Mouse (Mus musculus) MEL (cell line): ENCODE results near the gene Stpg2. TPM values are rescaled to one million over a fixed set of nuclear protein-coding genes. Genes with fewer than 3 reads are reported as not detected.

Source experiments
- DNase-seq: peaks from one replicate; pipeline ENCODE4 v3.0.0; 2011; ENCODE audit warnings: low read depth, low spot score
- H3K27ac ChIP-seq: 2 replicates; pipeline ENCODE4 v1.5.1; 2012; ENCODE audit warnings: low read depth, mild to moderate bottlenecking, control low read depth, low read length, moderate library complexity; ENCODE audit not compliant: control insufficient read depth
- H3K27me3 ChIP-seq, 2 experiments: fragments of 150-350 bp in 1 of 2; sonication (generic) in 1 of 2; 2 replicates each; pipeline ENCODE4 v1.6.1; 2012; ENCODE audit warnings: low read length in 2 of 2, mild to moderate bottlenecking in 2 of 2, improper control_type of control experiment in 1 of 2, moderate library complexity in 1 of 2; ENCODE audit not compliant: insufficient read depth in 2 of 2, control insufficient read depth in 1 of 2
- H3K36me3 ChIP-seq, 2 experiments: 2 replicates each; pipeline ENCODE4 v1.6.1; 2012 to 2014; ENCODE audit warnings: low read length in 2 of 2, improper control_type of control experiment in 1 of 2, inconsistent platforms in 1 of 2, mild to moderate bottlenecking in 1 of 2; ENCODE audit not compliant: insufficient read depth in 2 of 2, control insufficient read depth in 1 of 2
- H3K4me1 ChIP-seq, 2 experiments: fragments of 150-350 bp in 1 of 2; sonication (generic) in 1 of 2; 2 replicates each; pipeline ENCODE4 v1.6.1; 2012; ENCODE audit warnings: low read length in 2 of 2, improper control_type of control experiment in 1 of 2, mild to moderate bottlenecking in 1 of 2; ENCODE audit not compliant: insufficient read depth in 2 of 2, control insufficient read depth in 1 of 2
- H3K4me3 ChIP-seq, 2 experiments: fragments of 150-350 bp in 1 of 2; sonication (generic) in 1 of 2; 2 replicates each; pipeline ENCODE4 v1.5.1; 2012; ENCODE audit warnings: low read depth in 2 of 2, low read length in 2 of 2, mild to moderate bottlenecking in 2 of 2, moderate library complexity in 2 of 2, control low read depth in 1 of 2, improper control_type of control experiment in 1 of 2; ENCODE audit not compliant: control insufficient read depth in 1 of 2, insufficient read depth in 1 of 2
- H3K79me2 ChIP-seq: 2 replicates; pipeline ENCODE4 v1.6.1; 2012; ENCODE audit warnings: mild to moderate bottlenecking, low read length, moderate library complexity; ENCODE audit not compliant: control insufficient read depth, poor library complexity, insufficient read depth
- H3K9ac ChIP-seq: 2 replicates; pipeline ENCODE4 v1.6.1; 2012; ENCODE audit warnings: low read depth, mild to moderate bottlenecking, control low read depth, low read length, moderate library complexity; ENCODE audit not compliant: control insufficient read depth, poor library complexity, severe bottlenecking
- H3K9me3 ChIP-seq: fragments of 150-350 bp; sonication (generic); replicated peaks from 2 replicates; pipeline ENCODE4 v1.6.1; 2012; ENCODE audit warnings: mild to moderate bottlenecking, low read length, improper control_type of control experiment, moderate library complexity; ENCODE audit not compliant: insufficient read depth
- CHD1 ChIP-seq: IDR thresholded peaks from 2 replicates; pipeline ENCODE4 v1.6.1; 2012; ENCODE audit warnings: low read depth, mild to moderate bottlenecking, inconsistent platforms, low read length, improper control_type of control experiment
- ELF1 ChIP-seq: IDR thresholded peaks from 2 replicates; pipeline ENCODE4 v1.6.1; 2014; ENCODE audit warnings: low read depth, mild to moderate bottlenecking, inconsistent platforms, low read length, improper control_type of control experiment, moderate library complexity
- EP300 ChIP-seq, 2 experiments: IDR thresholded peaks; 2 replicates each; pipeline ENCODE4 v1.6.1; 2011; ENCODE audit warnings: improper control_type of control experiment in 2 of 2, low read length in 2 of 2, low read depth in 1 of 2, mild to moderate bottlenecking in 1 of 2
- JUND ChIP-seq: IDR thresholded peaks from 2 replicates; pipeline ENCODE4 v1.6.1; 2011; ENCODE audit warnings: low read depth, mild to moderate bottlenecking, improper control_type of control experiment, low read length
- KAT2A ChIP-seq: conservative IDR thresholded peaks from 2 replicates; pipeline ENCODE4 v1.6.1; 2012; ENCODE audit warnings: low read depth, low read length, improper control_type of control experiment, inconsistent platforms
- MAZ ChIP-seq: IDR thresholded peaks from 2 replicates; pipeline ENCODE4 v1.6.1; 2012; ENCODE audit warnings: low read depth, mild to moderate bottlenecking, inconsistent platforms, low read length, improper control_type of control experiment
- MXI1 ChIP-seq: IDR thresholded peaks from 2 replicates; pipeline ENCODE4 v1.6.1; 2011; ENCODE audit warnings: mild to moderate bottlenecking, low read depth, low read length, improper control_type of control experiment
- MYB ChIP-seq: IDR thresholded peaks from 2 replicates; pipeline ENCODE4 v1.6.1; 2011; ENCODE audit warnings: mild to moderate bottlenecking, low read depth, low read length, improper control_type of control experiment
- SIN3A ChIP-seq: IDR thresholded peaks from 2 replicates; pipeline ENCODE4 v1.6.1; 2012; ENCODE audit warnings: low read length, improper control_type of control experiment, inconsistent platforms
- TBP ChIP-seq: IDR thresholded peaks from 2 replicates; pipeline ENCODE4 v1.8.0; 2011; ENCODE audit warnings: low read depth, low read length, improper control_type of control experiment
- ZC3H11A ChIP-seq: IDR thresholded peaks from 2 replicates; pipeline ENCODE4 v1.6.1; 2012; ENCODE audit warnings: low read depth, mild to moderate bottlenecking, inconsistent platforms, low read length, improper control_type of control experiment
- ZMIZ1 ChIP-seq: IDR thresholded peaks from 2 replicates; pipeline ENCODE4 v1.6.1; 2012; ENCODE audit warnings: low read depth, mild to moderate bottlenecking, inconsistent platforms, low read length, improper control_type of control experiment, moderate library complexity
- polyA plus RNA-seq, 2 experiments: library from polyadenylated mRNA; stranded (reverse) in 1 of 2; unstranded in 1 of 2; fragments of >175 nt in 1 of 2; fragments of >200 nt in 1 of 2; gene quantifications; 2 replicates each; pipeline versions ENCODE4 v1.2.1 to v1.2.4; 2012; ENCODE audit warnings: low replicate concordance in 2 of 2, low read depth in 1 of 2; ENCODE audit not compliant: insufficient read length in 2 of 2, insufficient read depth in 1 of 2, missing spikeins in 1 of 2
- total RNA-seq: library from RNA; depleted of rRNA; stranded (reverse); fragments of 300-350 nt; gene quantifications from 2 replicates; pipeline ENCODE4 v1.2.3, GENCODE M21; 2012; rRNA removed

Stpg2 gene
- not detected in 2 replicates for total RNA-seq
- not detected for polyA plus RNA-seq

DNA sequence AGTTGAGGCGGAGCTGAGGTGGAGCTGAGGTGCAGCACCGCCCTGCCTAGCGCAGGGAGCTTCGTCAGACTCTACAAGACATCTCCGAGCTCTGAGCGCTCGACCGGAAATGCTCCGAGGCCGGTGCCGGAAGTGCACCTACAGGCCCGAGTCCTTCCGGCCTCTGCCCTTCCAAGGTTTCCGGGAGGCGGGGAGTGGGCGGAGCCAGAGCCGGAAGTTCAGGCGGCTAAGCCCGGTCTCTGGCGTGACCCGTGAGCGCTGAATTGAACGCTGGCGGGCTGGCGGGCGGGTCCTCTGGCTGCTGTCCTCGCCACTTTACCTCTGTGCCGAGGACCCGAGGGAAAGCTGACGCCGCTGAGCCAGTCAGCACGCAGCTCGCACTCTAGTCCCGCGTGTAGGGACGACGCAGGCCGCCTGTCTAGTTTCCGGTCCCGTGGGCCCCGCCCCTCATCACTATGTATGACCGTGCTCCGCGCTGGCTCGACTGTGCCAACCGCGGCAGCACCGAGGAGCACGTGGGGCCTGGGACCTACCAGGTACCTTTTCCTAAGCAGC is at the start of gene Stpg2:
Gene Stpg2, plus strand, starts transcription at position 251 of the 555 bp plus-strand sequence.
- Histone ChIP-seq H3K9me3 (no peaks in the 10 kb centered on the region), H3K27me3 (no peaks in the 10 kb centered on the region), H3K4me3 (no peak within 1 kb of the TSS), H3K4me1 (no peaks in the 10 kb centered on the region), H3K27ac (no peak within 1 kb of the TSS), H3K79me2 (no peaks in the 10 kb centered on the region), H3K9ac (no peak within 1 kb of the TSS), H3K36me3 (no peaks in the 10 kb centered on the region)
- TF ChIP-seq KAT2A (no peak), TBP (no peak), ZMIZ1 (no peak)
- no peak for DNase-seq

DNA sequence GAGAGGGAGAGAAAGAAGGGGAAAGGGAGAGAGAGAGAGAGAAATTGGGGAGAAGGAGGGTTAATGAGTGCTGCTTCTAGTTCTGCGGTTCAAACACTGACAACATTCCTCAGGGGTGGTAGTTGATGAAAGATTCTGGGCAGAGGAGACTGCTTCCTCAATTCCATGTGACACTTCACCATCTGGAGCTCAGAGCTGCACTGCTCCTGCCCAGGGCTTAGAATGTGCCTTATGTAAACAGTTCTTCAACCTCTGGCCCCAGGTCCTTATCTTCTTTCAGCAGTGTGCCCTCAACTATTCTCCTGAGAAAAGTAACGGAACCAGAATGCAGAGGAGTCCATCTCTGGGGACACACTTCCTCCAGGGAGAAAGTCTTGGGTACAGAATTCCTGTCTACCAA is 43.3 kb upstream of the Stpg2 start:
- Histone ChIP-seq H3K27ac (no peak overlapping the region), H3K9me3 (no peaks in the 10 kb centered on the region), H3K27me3 (no peaks in the 10 kb centered on the region), H3K4me3 (no peak overlapping the region), H3K4me1 (no peaks in the 10 kb centered on the region), H3K9ac (no peak overlapping the region), H3K79me2 (no peaks in the 10 kb centered on the region), H3K36me3 (no peaks in the 10 kb centered on the region)
- TF ChIP-seq CHD1: no peak
- TF ChIP-seq MAZ: no peak
- no peak for TF ChIP-seq ZMIZ1
- TF ChIP-seq ELF1: no peak
- TF ChIP-seq MYB: no peak
- no peak for TF ChIP-seq ZC3H11A
- TF ChIP-seq JUND: no peak
- no peak for TF ChIP-seq EP300 (IDR thresholded peaks at IDR 0.05; ENCODE audit: low read depth in 1 of 2, low read length in 2 of 2)
- no peak for TF ChIP-seq SIN3A
- DNase-seq: no peak

DNA sequence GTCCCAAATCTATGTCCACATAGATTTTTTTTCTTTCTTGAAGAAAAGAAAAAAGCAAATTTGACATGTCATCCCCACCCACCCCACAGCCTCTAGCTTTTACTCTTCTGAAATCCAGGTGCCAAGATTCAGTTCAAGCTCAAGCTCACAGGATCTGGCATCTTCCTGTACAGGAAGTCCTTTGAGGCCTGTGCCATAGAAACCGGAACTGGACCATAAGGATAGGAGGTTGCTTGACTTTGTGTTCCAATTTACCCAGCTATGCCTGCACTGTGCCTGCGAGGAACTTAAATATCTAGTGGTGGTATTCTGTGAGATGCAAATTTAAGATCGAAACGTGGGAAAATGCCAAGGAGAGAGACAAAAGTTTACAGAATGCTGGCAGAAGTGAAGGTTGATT is 42.8 kb upstream of the Stpg2 start:
- Histone ChIP-seq H3K27me3 (no peaks in the 10 kb centered on the region), H3K9ac (no peak overlapping the region), H3K4me1 (no peaks in the 10 kb centered on the region), H3K4me3 (no peak overlapping the region), H3K27ac (no peak overlapping the region), H3K36me3 (no peaks in the 10 kb centered on the region), H3K79me2 (no peaks in the 10 kb centered on the region), H3K9me3 (no peaks in the 10 kb centered on the region)
- no peak for DNase-seq
- TF ChIP-seq MXI1: no peak
